Mouse (Mus musculus) cerebellum, adult 8-10 months (tissue): ENCODE results near the gene Pbx1.

Experiments used
- DNase-seq: peaks from one replicate; pipeline ENCODE4 v3.0.0; 2022

Gene Pbx1

GRCm38 (mm10) chr1:168135545-168135944 is 296.5 kb downstream of the Pbx1 start:
- no peak for DNase-seq

GRCm38 (mm10) chr1:168133696-168134095 is 298.4 kb downstream of the Pbx1 start:
- no peak for DNase-seq

- no peak for DNase-seq
These were observed 304.1 kb downstream of the Pbx1 start for GRCm38 (mm10) chr1:168128004-168128403.

GRCm38 (mm10) chr1:168124643-168125490 is 307.2 kb downstream of the Pbx1 start:
- no peak for DNase-seq

GRCm38 (mm10) chr1:168118077-168118476 is 314.0 kb downstream of the Pbx1 start:
- DNase-seq = no peak

- no peak for DNase-seq
These were observed 314.7 kb downstream of the Pbx1 start for GRCm38 (mm10) chr1:168117367-168117766.

GRCm38 (mm10) chr1:168109797-168110196 is 322.3 kb downstream of the Pbx1 start:
- no peak for DNase-seq

- DNase-seq = no peak
These were observed 328.2 kb downstream of the Pbx1 start for GRCm38 (mm10) chr1:168103821-168104220.

GRCm38 (mm10) chr1:168101514-168101913 is 330.6 kb downstream of the Pbx1 start:
- no peak for DNase-seq

GRCm38 (mm10) chr1:168098806-168099205 is 333.3 kb downstream of the Pbx1 start:
- DNase-seq = no peak

GRCm38 (mm10) chr1:168094671-168095070 is 337.4 kb downstream of the Pbx1 start:
- DNase-seq = no peak

- no peak for DNase-seq
These were observed 339.0 kb downstream of the Pbx1 start for GRCm38 (mm10) chr1:168093044-168093443.

GRCm38 (mm10) chr1:168091627-168092026 is 340.4 kb downstream of the Pbx1 start:
- no peak for DNase-seq

GRCm38 (mm10) chr1:168088680-168089079 is 343.4 kb downstream of the Pbx1 start:
- DNase-seq = no peak

GRCm38 (mm10) chr1:168079394-168079767 is 352.7 kb downstream of the Pbx1 start:
- no peak for DNase-seq

GRCm38 (mm10) chr1:168078746-168079393 is 353.2 kb downstream of the Pbx1 start:
- DNase-seq = no peak

GRCm38 (mm10) chr1:168071974-168072373 is 360.1 kb downstream of the Pbx1 start:
- no peak for DNase-seq

- DNase-seq = no peak
These were observed 361.7 kb downstream of the Pbx1 start for GRCm38 (mm10) chr1:168070273-168070910.

GRCm38 (mm10) chr1:168069740-168070139 is 362.3 kb downstream of the Pbx1 start:
- no peak for DNase-seq
